Mouse (Mus musculus) liver, adult 2 months (tissue): ENCODE data around the gene Slc29a1. TPM values are rescaled to one million over a fixed set of nuclear protein-coding genes. Genes with fewer than 3 reads are reported as not detected.

Experiments used
- DNase-seq: peaks from one replicate; pipeline ENCODE4 v3.0.0-alpha.2; 2011; ENCODE audit warnings: low read depth, low spot score; ENCODE audit errors: extremely low read depth
- H3K27ac ChIP-seq: fragments of 200-500 bp; replicated peaks from 2 replicates; pipeline ENCODE4 v1.5.1; 2012; ENCODE audit warnings: low read depth, mild to moderate bottlenecking, control low read depth, inconsistent platforms, low read length; ENCODE audit not compliant: insufficient read depth
- H3K27me3 ChIP-seq: fragments of 200-500 bp; 2 replicates; pipeline ENCODE4 v1.6.1; 2012; ENCODE audit warnings: mild to moderate bottlenecking, moderate library complexity, low read length, inconsistent platforms; ENCODE audit not compliant: control insufficient read depth, insufficient read depth
- H3K36me3 ChIP-seq: fragments of 200-500 bp; 2 replicates; pipeline ENCODE4 v1.6.1; 2012; ENCODE audit warnings: low read length, inconsistent platforms; ENCODE audit not compliant: control insufficient read depth, insufficient read depth
- H3K4me1 ChIP-seq: fragments of 200-500 bp; 2 replicates; pipeline ENCODE4 v1.6.1; 2011; ENCODE audit warnings: low read length; ENCODE audit not compliant: control insufficient read depth, insufficient read depth
- H3K4me3 ChIP-seq: fragments of 200-500 bp; 2 replicates; pipeline ENCODE4 v1.5.1; 2011; ENCODE audit warnings: low read depth, mild to moderate bottlenecking, control low read depth, low read length, moderate library complexity; ENCODE audit not compliant: insufficient read depth
- H3K79me2 ChIP-seq: fragments of 200-500 bp; 2 replicates; pipeline ENCODE4 v1.6.1; 2012; ENCODE audit warnings: inconsistent platforms, mild to moderate bottlenecking, low read length, moderate library complexity; ENCODE audit not compliant: control insufficient read depth, insufficient read depth
- H3K9ac ChIP-seq: fragments of 200-500 bp; 2 replicates; pipeline ENCODE4 v1.6.1; 2012; ENCODE audit warnings: low read depth, mild to moderate bottlenecking, control low read depth, inconsistent platforms, low read length
- CTCF ChIP-seq: fragments of 200-500 bp; IDR thresholded peaks from 2 replicates; pipeline ENCODE4 v1.5.1; 2011; ENCODE audit warnings: low read depth, low read length, control low read depth
- POLR2A ChIP-seq: fragments of 200-500 bp; IDR thresholded peaks from 2 replicates; pipeline ENCODE4 v1.6.1; 2011; ENCODE audit warnings: low read length, control low read depth; ENCODE audit not compliant: insufficient read depth; ENCODE audit errors: extremely low read depth
- WGBS: fragments of 180-500 bp; shearing (Covaris S2); methylation state at CpG from one replicate; pipeline ENCODE4 v1.1.7; 2018; 5-methylcytosine and 5-hydroxymethylcytosine counted together
- polyA plus RNA-seq: library from polyadenylated mRNA; depleted of rRNA; stranded (reverse); fragments of >200 nt; gene quantifications from 2 replicates; pipeline ENCODE4 v1.2.3, GENCODE M21; 2012
- total RNA-seq: library from RNA; depleted of rRNA; stranded (reverse); fragments of >200 nt; gene quantifications from 2 replicates; pipeline ENCODE4 v1.2.3, GENCODE M21; 2014

Gene Slc29a1
- total and polyA plus RNA-seq, 2 experiments, result 220 to 618 TPM

- DNase-seq, result peak; percentile 79
Measured at GRCm38 (mm10) chr17:45574129-45574761, 25.2 kb downstream of the Slc29a1 start.

GRCm38 (mm10) chr17:45573780-45574123 is 25.7 kb downstream of the Slc29a1 start:
- WGBS, result under 1% methylated on average over 17 of the region's 18 CpGs
- H3K36me3 ChIP-seq, result peaks cover 30% of the 10 kb centered on the region
- H3K27ac ChIP-seq, result peak overlapping the region; percentile 99
- H3K27me3 ChIP-seq, result no peaks in the 10 kb centered on the region
- H3K4me3 ChIP-seq, result peak overlapping the region; percentile 72
- H3K9ac ChIP-seq, result peak overlapping the region; percentile 95
- peaks cover 8% of the 10 kb centered on the region for H3K79me2 ChIP-seq
- no peak for TF ChIP-seq CTCF
- TF ChIP-seq POLR2A, result 0 out of 2 replicates have a peak, but pooled peaks have one; percentile 38
- peaks cover 27% of the 10 kb centered on the region for H3K4me1 ChIP-seq
- DNase-seq, result peak; percentile 85

More at GRCm38 (mm10) chr17:45574129-45574761, 25.2 kb downstream of the Slc29a1 start:
- H3K4me3 ChIP-seq, result peak overlapping the region; percentile 72
- H3K4me1 ChIP-seq, result peaks cover 23% of the 10 kb centered on the region
- H3K9ac ChIP-seq, result peak overlapping the region; percentile 95
- no peaks in the 10 kb centered on the region for H3K27me3 ChIP-seq
- peaks cover 25% of the 10 kb centered on the region for H3K36me3 ChIP-seq
- H3K27ac ChIP-seq, result peak overlapping the region; percentile 99
- 0 out of 2 replicates have a peak, but pooled peaks have one; percentile 12 for TF ChIP-seq POLR2A
- no peak for TF ChIP-seq CTCF
- peaks cover 8% of the 10 kb centered on the region for H3K79me2 ChIP-seq
- WGBS, result 2% methylated on average over 17 of the region's 17 CpGs

- H3K27ac ChIP-seq, result peak within 1 kb of the TSS; percentile 99
- peak within 1 kb of the TSS; percentile 95 for H3K9ac ChIP-seq
- peak within 1 kb of the TSS; percentile 72 for H3K4me3 ChIP-seq
- DNase-seq, result peak; percentile 84
- peaks cover 8% of the 10 kb centered on the region for H3K79me2 ChIP-seq
- H3K27me3 ChIP-seq, result no peaks in the 10 kb centered on the region
- H3K36me3 ChIP-seq, result peaks cover 35% of the 10 kb centered on the region
- WGBS, result under 1% methylated on average over 41 of the region's 41 CpGs
- TF ChIP-seq POLR2A (peak; percentile 99), CTCF (no peak)
- H3K4me1 ChIP-seq, result peaks cover 27% of the 10 kb centered on the region
Measured at GRCm38 (mm10) chr17:45573087-45573779, 26.2 kb downstream of the Slc29a1 start, which contains the start of gene Hsp90ab1. Gene Hsp90ab1 (minus strand): TSS chr17:45573271.

- TF ChIP-seq CTCF (no peak), POLR2A (no peak)
- peak overlapping the region; percentile 86 for H3K9ac ChIP-seq
- peaks cover 42% of the 10 kb centered on the region for H3K36me3 ChIP-seq
- peaks cover 31% of the 10 kb centered on the region for H3K4me1 ChIP-seq
- whole genome bisulfite sequencing, result 1% methylated on average over 57 of the region's 57 CpGs
- DNase-seq, result peak; percentile 48
- H3K27ac ChIP-seq, result peak overlapping the region; percentile 82
- peak overlapping the region; percentile 72 for H3K4me3 ChIP-seq
- H3K79me2 ChIP-seq, result peaks cover 8% of the 10 kb centered on the region
- H3K27me3 ChIP-seq, result no peaks in the 10 kb centered on the region
Measured at GRCm38 (mm10) chr17:45572103-45573086, 27.0 kb downstream of the Slc29a1 start.

GRCm38 (mm10) chr17:45569999-45570398 is 29.4 kb downstream of the Slc29a1 start:
- Histone ChIP-seq H3K36me3 (peaks cover 48% of the 10 kb centered on the region), H3K79me2 (peaks cover 8% of the 10 kb centered on the region), H3K27me3 (no peaks in the 10 kb centered on the region), H3K27ac (peak overlapping the region; percentile 14; the same call in 1 of the 2 replicates), H3K4me1 (peaks cover 33% of the 10 kb centered on the region), H3K9ac (peak overlapping the region; percentile 12; the same call in 1 of the 2 replicates), H3K4me3 (no peak overlapping the region)
- 76% methylated on average over 4 of the region's 4 CpGs for WGBS
- TF ChIP-seq POLR2A, result no peak
- TF ChIP-seq CTCF, result no peak
- DNase-seq, result peak; percentile 34
